Mouse (Mus musculus) effector memory CD4-positive, alpha-beta T cell, adult 5 months (primary cell): Measurements from ENCODE around the gene Fam166b. TPM values are rescaled to one million over a fixed set of nuclear protein-coding genes. Genes with fewer than 3 reads are reported as not detected.

ENCODE experiments used
- polyA plus RNA-seq: library from polyadenylated mRNA; unstranded; fragments of 100-300 nt; shearing (Covaris generic); gene quantifications from one replicate; pipeline ENCODE4 v1.2.1, GENCODE M21; 2017

The Fam166b gene
- not detected for polyA plus RNA-seq

DNA sequence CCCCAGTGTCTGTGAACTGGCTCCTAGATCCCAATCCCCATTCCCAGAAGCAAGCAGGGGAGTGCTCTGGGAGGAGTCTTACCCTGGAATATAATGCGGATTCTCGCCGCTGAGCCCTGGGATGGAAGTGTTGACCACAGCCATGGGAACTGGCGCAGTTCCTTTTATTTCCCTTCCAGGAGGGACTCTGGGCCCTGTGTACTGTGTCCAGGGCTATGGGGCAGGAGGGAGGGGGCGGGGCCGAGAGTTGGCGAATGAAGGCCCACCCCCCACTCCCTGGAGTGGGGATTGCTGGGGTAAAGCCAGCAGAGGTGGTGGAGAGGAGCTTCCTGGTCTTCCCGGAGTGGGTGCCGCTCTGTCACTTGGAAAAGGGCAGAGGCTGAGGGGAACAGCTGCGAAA, at the start of gene Fam166b:
TSS of gene Fam166b (minus strand) at position 189 of the 400 bp plus-strand sequence.

GRCm38 (mm10) chr4:43454041-43454836, 25.3 kb upstream of the Fam166b start, which contains the start of gene Cd72:
Cd72 (minus strand) TSS chr4:43454628.

GRCm38 (mm10) chr4:43441639-43442038, 12.7 kb upstream of the Fam166b start, which contains the start of gene Tesk1:
Tesk1 (plus strand) TSS chr4:43441939.

DNA sequence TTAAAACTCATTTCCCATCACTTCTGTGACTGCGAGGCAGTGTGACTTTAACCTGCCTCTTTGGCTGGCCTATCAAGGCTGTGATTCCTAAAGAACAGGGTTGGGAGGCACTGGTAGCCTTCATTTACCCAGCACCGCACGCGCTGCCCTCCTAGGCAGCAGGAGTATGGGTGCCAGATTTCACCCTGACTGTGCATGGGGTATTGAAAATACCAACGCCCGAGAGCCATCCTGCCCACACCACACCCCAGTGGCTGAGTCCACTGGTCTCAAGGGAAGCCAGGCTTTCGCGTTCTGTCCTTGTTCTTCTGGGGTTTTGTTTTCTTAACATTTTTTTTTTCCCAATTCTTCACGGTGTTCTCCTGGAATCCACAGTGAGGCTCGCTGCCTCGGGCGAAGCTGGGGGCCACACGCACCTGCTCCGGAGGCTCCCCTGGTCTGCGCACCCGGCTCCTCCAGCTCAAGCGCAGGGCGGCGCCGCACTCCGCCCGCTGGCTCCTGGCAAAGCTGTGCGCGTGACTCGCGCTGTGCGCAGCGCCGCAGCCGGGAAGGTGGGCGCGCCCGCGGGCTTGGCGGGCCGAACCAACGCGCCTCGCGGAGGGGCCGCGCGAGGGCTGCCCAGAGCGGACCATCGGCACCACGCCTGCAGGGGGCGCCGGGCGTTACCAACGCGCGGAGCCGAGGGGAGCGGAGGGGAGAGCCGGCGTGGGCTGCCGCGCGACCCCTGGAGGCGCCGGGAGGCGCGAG, 47.4 kb downstream of the Fam166b start, which contains the start of gene Rusc2:
TSS of gene Rusc2 (plus strand) at position 572 of the 747 bp plus-strand sequence.

Other genes starting within 250 kb of the Fam166b start
- not detected for gene Atp8b5, start 162.0 kb downstream of the Fam166b start, polyA plus RNA-seq
- gene Rusc2, start 47.2 kb downstream of the Fam166b start, polyA plus RNA-seq = not detected
- 66.2 TPM for gene Tesk1, start 12.8 kb upstream of the Fam166b start, polyA plus RNA-seq
- gene Cd72, start 25.5 kb upstream of the Fam166b start, polyA plus RNA-seq = 15.3 TPM
- 228 TPM for gene Sit1, start 54.6 kb upstream of the Fam166b start, polyA plus RNA-seq
- gene Ccdc107, start 63.8 kb upstream of the Fam166b start, polyA plus RNA-seq = 64.2 TPM
- gene Arhgef39, start 70.6 kb upstream of the Fam166b start, polyA plus RNA-seq = 4.8 TPM
- 0.67 TPM for gene Car9, start 77.8 kb upstream of the Fam166b start, polyA plus RNA-seq
- gene Tpm2, start 94.6 kb upstream of the Fam166b start, polyA plus RNA-seq = not detected
- 58.4 TPM for gene Creb3, start 133.2 kb upstream of the Fam166b start, polyA plus RNA-seq
- gene Tln1, start 133.6 kb upstream of the Fam166b start, polyA plus RNA-seq = 223 TPM
- 7.0 TPM for gene Rgp1, start 149.6 kb upstream of the Fam166b start, polyA plus RNA-seq
- 30.8 TPM for gene Gba2, start 149.7 kb upstream of the Fam166b start, polyA plus RNA-seq
- gene Msmp, start 155.4 kb upstream of the Fam166b start, polyA plus RNA-seq = 2.5 TPM
- gene Npr2, start 202.8 kb upstream of the Fam166b start, polyA plus RNA-seq = not detected
- not detected for gene Spag8, start 224.5 kb upstream of the Fam166b start, polyA plus RNA-seq
- gene Hint2, start 227.3 kb upstream of the Fam166b start, polyA plus RNA-seq = 56.2 TPM
- gene Tmem8b, start 239.8 kb upstream of the Fam166b start, polyA plus RNA-seq = 1.3 TPM
- gene Fam221b, start 240.0 kb upstream of the Fam166b start, polyA plus RNA-seq = 0.67 TPM